Mouse (Mus musculus) subcutaneous adipose tissue, adult 2 months (tissue): Measurements from ENCODE around the gene H2-Q10. TPM values are rescaled to one million over a fixed set of nuclear protein-coding genes. Genes with fewer than 3 reads are reported as not detected.

Experiments
- polyA plus RNA-seq: library from polyadenylated mRNA; depleted of rRNA; stranded (reverse); fragments of >200 nt; gene quantifications from 2 replicates; pipeline ENCODE4 v1.2.3, GENCODE M21; 2012; ENCODE audit warnings: low replicate concordance; rRNA removed

The H2-Q10 gene
- polyA plus RNA-seq: 49.0 and 72.7 TPM in 2 replicates

GRCm38 (mm10) chr17:35469842-35470751 lies at the start of gene H2-Q10:
Gene H2-Q10, plus strand, starts transcription at chr17:35470089.

GRCm38 (mm10) chr17:35424624-35425416 lies 45.1 kb upstream of the H2-Q10 start, which contains the start of gene H2-Q6:
Gene H2-Q6, plus strand, starts transcription at chr17:35424850.

GRCm38 (mm10) chr17:35438885-35439284 lies 31.0 kb upstream of the H2-Q10 start, which contains the start of gene H2-Q7:
Gene H2-Q7, plus strand, starts transcription at chr17:35439155.

GRCm38 (mm10) chr17:35505776-35506175 lies 35.9 kb downstream of the H2-Q10 start, which contains the start of gene Pou5f1:
Gene Pou5f1, plus strand, starts transcription at chr17:35506018.

GRCm38 (mm10) chr17:35516652-35517500 lies 47.0 kb downstream of the H2-Q10 start, which contains the start of the genes Tcf19 and Cchcr1:
Gene Tcf19, minus strand, starts transcription at chr17:35516824.
Gene Cchcr1, plus strand, starts transcription at chr17:35517100.

Other genes starting within 250 kb of the H2-Q10 start
- 0.64 and 4.9 TPM in 2 replicates for gene Gm16181, start 249.3 kb upstream of the H2-Q10 start, polyA plus RNA-seq
- 7.5 and 9.8 TPM in 2 replicates for gene Atp6v1g2, start 236.4 kb upstream of the H2-Q10 start, polyA plus RNA-seq
- gene Nfkbil1, start 234.3 kb upstream of the H2-Q10 start, polyA plus RNA-seq: 14.3 and 18.2 TPM in 2 replicates
- gene Ddx39b, start 228.3 kb upstream of the H2-Q10 start, polyA plus RNA-seq: 285 and 496 TPM in 2 replicates
- 1,137 and 2,644 TPM in 2 replicates for gene H2-D1, start 207.4 kb upstream of the H2-Q10 start, polyA plus RNA-seq
- not detected in 2 replicates for gene H2-Q1, start 149.7 kb upstream of the H2-Q10 start, polyA plus RNA-seq
- 2.4 TPM in 1 of 2 replicates, not detected in the other for gene H2-Q2, start 127.8 kb upstream of the H2-Q10 start, polyA plus RNA-seq
- 120 and 169 TPM in 2 replicates for gene H2-Q4, start 90.5 kb upstream of the H2-Q10 start, polyA plus RNA-seq
- gene H2-Q6, start 45.2 kb upstream of the H2-Q10 start, polyA plus RNA-seq: 60.7 and 141 TPM in 2 replicates
- 158 and 289 TPM in 2 replicates for gene H2-Q7, start 30.9 kb upstream of the H2-Q10 start, polyA plus RNA-seq
- not detected in 2 replicates for gene Pou5f1, start 35.9 kb downstream of the H2-Q10 start, polyA plus RNA-seq
- gene Tcf19, start 46.7 kb downstream of the H2-Q10 start, polyA plus RNA-seq: 10.9 and 20.8 TPM in 2 replicates
- 6.8 and 16.7 TPM in 2 replicates for gene Cchcr1, start 47.0 kb downstream of the H2-Q10 start, polyA plus RNA-seq
- gene Psors1c2, start 63.1 kb downstream of the H2-Q10 start, polyA plus RNA-seq: 0.72 TPM in 1 of 2 replicates, not detected in the other
- gene Cdsn, start 82.0 kb downstream of the H2-Q10 start, polyA plus RNA-seq: 40.1 and 114 TPM in 2 replicates
- gene 2300002M23Rik, start 97.4 kb downstream of the H2-Q10 start, polyA plus RNA-seq: not detected in 2 replicates
- not detected in 2 replicates for gene Sfta2, start 131.5 kb downstream of the H2-Q10 start, polyA plus RNA-seq
- gene Gm9573, start 156.5 kb downstream of the H2-Q10 start, polyA plus RNA-seq: 0.05 TPM in 1 of 2 replicates, not detected in the other
- gene Mucl3, start 173.6 kb downstream of the H2-Q10 start, polyA plus RNA-seq: 0.04 and 0.19 TPM in 2 replicates
- 21.8 and 47.6 TPM in 2 replicates for gene Vars2, start 197.5 kb downstream of the H2-Q10 start, polyA plus RNA-seq
- gene Gtf2h4, start 203.7 kb downstream of the H2-Q10 start, polyA plus RNA-seq: 25.6 and 38.5 TPM in 2 replicates
- 44.4 and 64.0 TPM in 2 replicates for gene Ddr1, start 234.5 kb downstream of the H2-Q10 start, polyA plus RNA-seq